11 mouse cellular contexts compared by ENCODE assay signal in the genomic region with DNA sequence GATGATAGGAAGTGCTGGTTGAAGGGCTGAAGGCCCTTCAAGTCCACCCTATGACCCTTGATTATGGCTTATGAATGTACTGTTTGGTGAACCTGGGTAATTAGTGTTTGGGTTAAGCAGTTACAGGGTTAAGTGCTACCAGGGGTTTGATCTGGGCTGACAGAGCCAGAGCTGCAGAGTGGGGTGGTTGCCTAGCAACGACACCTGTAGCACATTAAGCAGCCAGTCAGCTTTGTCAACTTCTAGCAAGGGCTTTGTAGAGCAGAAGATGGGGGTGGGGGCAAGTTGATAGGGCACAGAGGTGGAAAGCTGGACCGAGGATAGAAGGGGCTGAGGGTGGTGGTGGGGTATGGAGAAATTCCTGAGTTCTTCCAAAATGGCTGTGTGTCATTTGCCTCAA.
A peak's percentile ranks its signal among the peaks of the same experiment; 100 is the strongest.
DNase-seq lines count a peak whose midpoint lies in the region.
"Had no signal": no experiment of that assay in that cellular context is flagged by ENCODE, and none has a peak within 500 bp of the region (broad histone marks: within the 10 kb centered on the region; RNA-seq: fewer than 3 reads in every experiment).

No protein-coding gene starts in this region.

- no peaks in the 10 kb centered on the region for H3K9me3 ChIP-seq in embryonic facial prominence, embryonic 10.5 days
- no peaks in the 10 kb centered on the region for H3K9me3 ChIP-seq in limb, embryonic 10.5 days (replicated peaks)
- H3K9me3 ChIP-seq: heart, embryonic 13.5 days; limb, embryonic 15.5 days had no signal

- H3K36me3 ChIP-seq in embryonic facial prominence, embryonic 10.5 days (replicated peaks): no peaks in the 10 kb centered on the region
- no peaks in the 10 kb centered on the region for H3K36me3 ChIP-seq in limb, embryonic 10.5 days
- H3K36me3 ChIP-seq: heart, embryonic 13.5 days; limb, embryonic 15.5 days had no signal

- H3K27ac ChIP-seq in embryonic facial prominence, embryonic 10.5 days (replicated peaks): peak overlapping the region; percentile 76
- H3K27ac ChIP-seq in limb, embryonic 10.5 days: peak overlapping the region; percentile 84
- H3K27ac ChIP-seq: heart, embryonic 13.5 days; limb, embryonic 15.5 days had no signal

- H3K4me1 ChIP-seq in embryonic facial prominence, embryonic 10.5 days: peaks cover 56% of the 10 kb centered on the region
- peaks cover 59% of the 10 kb centered on the region for H3K4me1 ChIP-seq in limb, embryonic 10.5 days
- H3K4me1 ChIP-seq: megakaryocyte, embryonic 14.5 days had no signal

- peak overlapping the region; percentile 30; the same call in 1 of the 2 replicates for H3K4me3 ChIP-seq in embryonic facial prominence, embryonic 10.5 days
- H3K4me3 ChIP-seq in limb, embryonic 10.5 days: peak overlapping the region; percentile 31
- H3K4me3 ChIP-seq: heart, embryonic 13.5 days; limb, embryonic 15.5 days; megakaryocyte, embryonic 14.5 days had no signal

- H3K27me3 ChIP-seq in embryonic facial prominence, embryonic 10.5 days (replicated peaks; ENCODE audit: low read depth, poor library complexity, severe bottlenecking): peaks cover 58% of the 10 kb centered on the region
- 0 out of 2 replicates have a peak, but pooled peaks cover 6% of the 10 kb centered on the region for H3K27me3 ChIP-seq in limb, embryonic 10.5 days (ENCODE audit: low read depth, poor library complexity, severe bottlenecking)
- H3K27me3 ChIP-seq: limb, embryonic 15.5 days; megakaryocyte, embryonic 14.5 days had no signal

- 11% methylated on average over 2 of the region's 2 CpGs for WGBS in embryonic facial prominence, embryonic 10.5 days
- 6% methylated on average over 2 of the region's 2 CpGs for WGBS in limb, embryonic 10.5 days

- peak; percentile 40 to 60 for DNase-seq in kidney, postnatal 4 days
- no peak for DNase-seq in kidney, adult 18-20 months
- DNase-seq in embryonic facial prominence, embryonic 10.5 days (ENCODE audit: low spot score): peak; percentile 87
- peak; percentile 82 for DNase-seq in limb, embryonic 10.5 days (ENCODE audit: low spot score)
- DNase-seq in retina, postnatal 1 day: peak; percentile 62
- DNase-seq in thymus, postnatal 0 days (ENCODE audit: low spot score): no peak
- no peak for DNase-seq in yolk sac, embryonic 10.5 days (ENCODE audit: low spot score)
- DNase-seq: spleen, adult 18-20 months had no signal

Comparison
In these comparisons a context has a peak if more than half of its experiments do, and no peak if none do; other contexts are left out.
1. DNase-seq: peak in kidney, postnatal 4 days (2 of 2), embryonic facial prominence, embryonic 10.5 days (single experiment), limb, embryonic 10.5 days (single experiment) and retina, postnatal 1 day (single experiment); none in kidney, adult 18-20 months (single experiment), thymus, postnatal 0 days (single experiment) and yolk sac, embryonic 10.5 days (single experiment).